Mouse (Mus musculus): Measurements from ENCODE around the gene Klk5. TPM values are rescaled to one million over a fixed set of nuclear protein-coding genes. Genes with fewer than 3 reads are reported as not detected.

The Klk5 gene
- polyA plus RNA-seq, 1 experiment from 2014 or later = not detected

- no peaks in the 10 kb centered on the region for H3K36me3 ChIP-seq (ENCODE audit: control insufficient read depth, insufficient read depth)
- no peak within 1 kb of the TSS for H3K9ac ChIP-seq (replicated peaks; ENCODE audit: low read depth, low read length)
- no peaks in the 10 kb centered on the region for H3K27me3 ChIP-seq (replicated peaks; ENCODE audit: control insufficient read depth, insufficient read depth, low read length)
- H3K4me3 ChIP-seq (replicated peaks; ENCODE audit: low read length) = no peak within 1 kb of the TSS
- H3K9me3 ChIP-seq (ENCODE audit: control insufficient read depth, low read length) = no peaks in the 10 kb centered on the region
- no peak within 1 kb of the TSS for H3K4me2 ChIP-seq (ENCODE audit: low read length)
- no peaks in the 10 kb centered on the region for H3K4me1 ChIP-seq (replicated peaks; ENCODE audit: control insufficient read depth, insufficient read depth, low read length)
- WGBS = 82% methylated on average over 10 of the region's 10 CpGs
- no peak within 1 kb of the TSS for H3K27ac ChIP-seq (ENCODE audit: low read length)
- ATAC-seq = no peak
Measured at GRCm38 (mm10) chr7:43824199-43824598, 17.6 kb upstream of the Klk5 start, which contains the start of gene Klk6. Gene Klk6, plus strand, starts transcription at chr7:43824499.

- Histone ChIP-seq H3K9ac (replicated peaks; ENCODE audit: low read depth, low read length) (no peak overlapping the region), H3K4me3 (replicated peaks; ENCODE audit: low read length) (no peak overlapping the region), H3K4me1 (replicated peaks; ENCODE audit: control insufficient read depth, insufficient read depth, low read length) (no peaks in the 10 kb centered on the region), H3K4me2 (ENCODE audit: low read length) (no peak overlapping the region), H3K27ac (ENCODE audit: low read length) (no peak overlapping the region), H3K36me3 (ENCODE audit: control insufficient read depth, insufficient read depth) (no peaks in the 10 kb centered on the region), H3K9me3 (ENCODE audit: control insufficient read depth, low read length) (no peaks in the 10 kb centered on the region), H3K27me3 (replicated peaks; ENCODE audit: control insufficient read depth, insufficient read depth, low read length) (no peaks in the 10 kb centered on the region)
- 90% methylated on average over 5 of the region's 5 CpGs for WGBS
- no peak for ATAC-seq
Measured at GRCm38 (mm10) chr7:43826056-43826455, 15.7 kb upstream of the Klk5 start.

DNA sequence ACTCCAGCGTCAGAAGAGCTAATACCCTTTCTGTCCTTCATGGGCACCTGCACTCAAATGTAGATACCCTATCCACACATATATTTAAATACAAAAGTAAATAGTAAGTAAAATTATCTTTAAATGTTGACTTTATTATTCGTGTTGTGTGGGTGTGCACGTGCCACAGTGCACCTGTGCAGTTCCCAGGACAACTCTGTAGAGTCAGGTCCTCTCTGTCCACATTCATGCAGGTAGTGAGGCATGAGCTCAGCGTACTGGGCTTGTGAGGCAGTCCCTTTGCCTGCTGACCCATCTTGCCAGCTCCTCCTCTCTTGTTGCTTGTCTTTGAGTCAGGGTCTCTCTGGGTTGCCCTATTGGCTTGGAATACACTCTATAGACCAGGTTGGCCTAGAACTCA, 14.1 kb upstream of the Klk5 start:
- 85% methylated on average over 4 of the region's 4 CpGs for WGBS
- H3K27ac ChIP-seq (ENCODE audit: low read length) = no peak overlapping the region
- no peaks in the 10 kb centered on the region for H3K27me3 ChIP-seq (replicated peaks; ENCODE audit: control insufficient read depth, insufficient read depth, low read length)
- H3K4me1 ChIP-seq (replicated peaks; ENCODE audit: control insufficient read depth, insufficient read depth, low read length) = no peaks in the 10 kb centered on the region
- no peak overlapping the region for H3K4me2 ChIP-seq (ENCODE audit: low read length)
- H3K36me3 ChIP-seq (ENCODE audit: control insufficient read depth, insufficient read depth) = no peaks in the 10 kb centered on the region
- no peak overlapping the region for H3K4me3 ChIP-seq (replicated peaks; ENCODE audit: low read length)
- no peaks in the 10 kb centered on the region for H3K9me3 ChIP-seq (ENCODE audit: control insufficient read depth, low read length)
- no peak for ATAC-seq
- no peak overlapping the region for H3K9ac ChIP-seq (replicated peaks; ENCODE audit: low read depth, low read length)

DNA sequence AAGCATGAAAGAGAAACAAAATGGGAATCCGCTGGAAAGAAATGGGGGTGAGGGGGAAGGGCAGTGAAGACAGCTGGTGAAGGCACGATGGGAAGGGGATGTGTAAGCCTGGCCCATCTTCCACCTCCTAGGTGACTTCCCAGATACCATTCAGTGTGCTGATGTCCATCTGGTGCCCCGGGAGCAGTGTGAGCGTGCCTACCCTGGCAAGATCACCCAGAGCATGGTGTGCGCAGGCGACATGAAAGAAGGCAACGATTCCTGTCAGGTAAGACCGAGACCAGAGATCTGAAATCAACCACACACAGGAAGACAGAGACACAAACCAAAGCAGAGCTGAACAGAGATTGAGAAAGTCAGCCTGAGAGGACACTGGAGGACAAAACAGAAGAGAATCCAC, 12.8 kb upstream of the Klk5 start:
- ATAC-seq = no peak
- H3K4me1 ChIP-seq (replicated peaks; ENCODE audit: control insufficient read depth, insufficient read depth, low read length) = no peaks in the 10 kb centered on the region

DNA sequence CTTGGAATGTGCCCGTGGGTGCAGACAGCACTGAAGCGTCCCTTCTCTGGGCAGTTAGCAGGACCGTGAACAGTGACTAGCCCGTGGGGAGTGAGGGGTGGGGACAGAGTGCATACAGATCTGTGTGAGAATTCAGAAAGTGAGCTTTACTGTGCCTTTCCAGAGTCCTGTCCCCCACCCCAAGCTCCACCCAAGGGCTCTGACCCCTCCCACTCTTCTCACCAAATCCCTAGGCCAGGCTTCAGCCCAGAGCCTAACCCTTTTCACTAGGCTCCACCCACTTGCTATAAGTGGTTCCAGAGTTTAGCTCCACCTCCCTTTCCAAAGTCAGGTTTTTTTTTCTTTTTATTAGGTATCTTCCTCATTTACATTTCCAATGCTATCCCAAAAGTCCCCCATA, 2.0 kb downstream of the Klk5 start:
- 89% methylated on average over 4 of the region's 4 CpGs for WGBS
- ATAC-seq = no peak
- Histone ChIP-seq H3K4me1 (replicated peaks; ENCODE audit: control insufficient read depth, insufficient read depth, low read length) (no peaks in the 10 kb centered on the region), H3K4me3 (replicated peaks; ENCODE audit: low read length) (no peak overlapping the region), H3K4me2 (ENCODE audit: low read length) (no peak overlapping the region), H3K9me3 (ENCODE audit: control insufficient read depth, low read length) (no peaks in the 10 kb centered on the region), H3K27me3 (replicated peaks; ENCODE audit: control insufficient read depth, insufficient read depth, low read length) (no peaks in the 10 kb centered on the region), H3K36me3 (ENCODE audit: control insufficient read depth, insufficient read depth) (no peaks in the 10 kb centered on the region), H3K9ac (replicated peaks; ENCODE audit: low read depth, low read length) (no peak overlapping the region), H3K27ac (ENCODE audit: low read length) (no peak overlapping the region)

More for the DNA sequence above, 12.8 kb upstream of the Klk5 start:
- Histone ChIP-seq H3K4me2 (ENCODE audit: low read length) (no peak overlapping the region), H3K36me3 (ENCODE audit: control insufficient read depth, insufficient read depth) (no peaks in the 10 kb centered on the region), H3K9ac (replicated peaks; ENCODE audit: low read depth, low read length) (no peak overlapping the region), H3K27me3 (replicated peaks; ENCODE audit: control insufficient read depth, insufficient read depth, low read length) (no peaks in the 10 kb centered on the region), H3K4me3 (replicated peaks; ENCODE audit: low read length) (no peak overlapping the region), H3K27ac (ENCODE audit: low read length) (no peak overlapping the region), H3K9me3 (ENCODE audit: control insufficient read depth, low read length) (no peaks in the 10 kb centered on the region)
- 93% methylated on average over 8 of the region's 8 CpGs for WGBS

GRCm38 (mm10) chr7:43851616-43852015, 9.8 kb downstream of the Klk5 start:
- Histone ChIP-seq H3K27ac (ENCODE audit: low read length) (no peak overlapping the region), H3K27me3 (replicated peaks; ENCODE audit: control insufficient read depth, insufficient read depth, low read length) (no peaks in the 10 kb centered on the region), H3K4me3 (replicated peaks; ENCODE audit: low read length) (no peak overlapping the region), H3K36me3 (ENCODE audit: control insufficient read depth, insufficient read depth) (no peaks in the 10 kb centered on the region), H3K4me1 (replicated peaks; ENCODE audit: control insufficient read depth, insufficient read depth, low read length) (no peaks in the 10 kb centered on the region), H3K9me3 (ENCODE audit: control insufficient read depth, low read length) (no peaks in the 10 kb centered on the region), H3K9ac (replicated peaks; ENCODE audit: low read depth, low read length) (no peak overlapping the region), H3K4me2 (ENCODE audit: low read length) (no peak overlapping the region)
- WGBS = 88% methylated on average over 6 of the region's 6 CpGs
- ATAC-seq = no peak

DNA sequence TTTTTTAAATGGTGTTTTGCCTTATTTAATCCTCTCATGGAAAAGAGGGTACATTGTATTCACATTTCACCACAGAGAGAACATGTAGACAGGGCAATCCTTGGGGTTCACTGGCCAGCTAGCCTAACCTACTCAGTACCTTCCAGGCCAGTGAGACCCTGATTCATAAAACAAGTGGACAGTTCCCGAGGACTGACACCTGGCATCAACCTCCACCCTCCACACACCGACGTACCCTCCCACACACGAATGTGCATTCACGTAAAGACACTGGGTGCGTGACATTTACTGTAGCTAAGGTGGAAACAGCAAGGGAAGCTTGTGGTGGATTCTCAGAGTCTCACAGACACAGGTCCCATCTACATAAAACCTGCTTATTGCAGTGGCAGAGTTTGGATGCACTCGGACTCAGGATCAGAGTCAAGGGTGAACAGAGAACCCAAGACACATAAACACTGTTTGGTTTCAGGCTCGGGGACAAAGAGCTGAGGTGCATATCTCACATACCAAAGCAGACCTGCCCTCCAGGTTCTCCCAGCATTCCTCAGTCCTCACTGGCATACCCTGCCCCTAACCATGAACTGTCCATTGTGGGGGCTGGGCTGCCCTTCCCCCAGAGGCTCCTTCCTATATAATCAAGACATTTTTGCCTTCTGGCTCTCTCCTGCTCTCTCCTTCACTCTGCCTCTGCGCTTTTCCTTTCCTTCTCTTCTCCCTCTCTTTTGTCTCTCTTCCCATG, 13.0 kb downstream of the Klk5 start:
- 82% methylated on average over 9 of the region's 9 CpGs for WGBS

GRCm38 (mm10) chr7:43855709-43856108, 13.9 kb downstream of the Klk5 start:
- H3K4me3 ChIP-seq (replicated peaks; ENCODE audit: low read length) = no peak overlapping the region
- no peak for ATAC-seq
- H3K9me3 ChIP-seq (ENCODE audit: control insufficient read depth, low read length) = no peaks in the 10 kb centered on the region
- 81% methylated on average over 3 of the region's 3 CpGs for WGBS
- H3K4me1 ChIP-seq (replicated peaks; ENCODE audit: control insufficient read depth, insufficient read depth, low read length) = no peaks in the 10 kb centered on the region
- no peak overlapping the region for H3K27ac ChIP-seq (ENCODE audit: low read length)
- no peaks in the 10 kb centered on the region for H3K36me3 ChIP-seq (ENCODE audit: control insufficient read depth, insufficient read depth)
- H3K27me3 ChIP-seq (replicated peaks; ENCODE audit: control insufficient read depth, insufficient read depth, low read length) = no peaks in the 10 kb centered on the region
- no peak overlapping the region for H3K4me2 ChIP-seq (ENCODE audit: low read length)
- H3K9ac ChIP-seq (replicated peaks; ENCODE audit: low read depth, low read length) = no peak overlapping the region

More for the DNA sequence above, 13.0 kb downstream of the Klk5 start:
- Histone ChIP-seq H3K36me3 (ENCODE audit: control insufficient read depth, insufficient read depth) (no peaks in the 10 kb centered on the region), H3K4me2 (ENCODE audit: low read length) (no peak overlapping the region), H3K27me3 (replicated peaks; ENCODE audit: control insufficient read depth, insufficient read depth, low read length) (no peaks in the 10 kb centered on the region), H3K4me3 (replicated peaks; ENCODE audit: low read length) (no peak overlapping the region), H3K9ac (replicated peaks; ENCODE audit: low read depth, low read length) (no peak overlapping the region), H3K4me1 (replicated peaks; ENCODE audit: control insufficient read depth, insufficient read depth, low read length) (no peaks in the 10 kb centered on the region), H3K9me3 (ENCODE audit: control insufficient read depth, low read length) (no peaks in the 10 kb centered on the region), H3K27ac (ENCODE audit: low read length) (no peak overlapping the region)
- no peak for ATAC-seq

DNA sequence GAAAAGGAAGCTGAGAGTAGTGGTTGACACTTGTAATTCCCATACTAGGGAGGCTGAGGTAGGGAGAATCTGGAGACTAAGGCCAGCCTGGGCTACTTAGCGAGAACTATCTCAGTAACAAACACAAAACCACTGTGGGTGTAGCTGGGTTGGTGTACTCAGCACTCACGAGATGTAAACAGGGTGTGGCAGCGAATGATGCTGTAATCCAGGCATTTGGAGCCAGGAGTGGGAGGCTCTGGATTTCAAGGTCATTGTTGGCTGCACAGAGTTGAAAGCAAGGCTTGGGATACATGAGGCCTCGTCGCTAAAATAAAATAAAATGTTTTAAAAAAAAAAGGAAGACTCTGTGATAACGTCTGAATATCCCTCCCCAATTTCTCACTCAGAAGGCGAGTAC, 14.5 kb downstream of the Klk5 start:
- H3K27ac ChIP-seq (ENCODE audit: low read length) = no peak overlapping the region
- no peak overlapping the region for H3K4me3 ChIP-seq (replicated peaks; ENCODE audit: low read length)
- H3K4me1 ChIP-seq (replicated peaks; ENCODE audit: control insufficient read depth, insufficient read depth, low read length) = no peaks in the 10 kb centered on the region
- ATAC-seq = no peak
- WGBS = 85% methylated on average over 7 of the region's 7 CpGs
- no peaks in the 10 kb centered on the region for H3K9me3 ChIP-seq (ENCODE audit: control insufficient read depth, low read length)
- H3K27me3 ChIP-seq (replicated peaks; ENCODE audit: control insufficient read depth, insufficient read depth, low read length) = no peaks in the 10 kb centered on the region
- H3K36me3 ChIP-seq (ENCODE audit: control insufficient read depth, insufficient read depth) = no peaks in the 10 kb centered on the region
- no peak overlapping the region for H3K4me2 ChIP-seq (ENCODE audit: low read length)
- no peak overlapping the region for H3K9ac ChIP-seq (replicated peaks; ENCODE audit: low read depth, low read length)

DNA sequence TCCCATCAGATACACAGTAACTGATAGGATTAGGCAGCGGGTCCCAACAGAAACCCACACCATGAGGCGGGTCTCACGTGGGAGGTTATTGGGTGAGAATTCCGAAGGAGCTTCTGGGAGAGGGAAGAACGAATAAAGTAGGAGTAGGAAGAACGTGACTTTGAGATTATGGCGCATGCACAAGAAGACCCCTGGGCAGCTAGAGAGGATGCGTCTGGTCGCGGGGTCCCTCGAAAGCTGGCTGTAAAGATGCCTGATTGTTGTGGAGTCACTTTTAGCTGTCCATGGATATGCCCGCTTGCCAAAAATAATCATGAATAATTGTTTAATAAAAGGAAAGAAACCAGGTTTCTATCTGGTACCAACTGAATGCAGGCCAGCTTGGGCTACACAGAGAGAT, 15.7 kb downstream of the Klk5 start:
- Histone ChIP-seq H3K27me3 (replicated peaks; ENCODE audit: control insufficient read depth, insufficient read depth, low read length) (no peaks in the 10 kb centered on the region), H3K36me3 (ENCODE audit: control insufficient read depth, insufficient read depth) (no peaks in the 10 kb centered on the region), H3K9me3 (ENCODE audit: control insufficient read depth, low read length) (no peaks in the 10 kb centered on the region), H3K4me3 (replicated peaks; ENCODE audit: low read length) (no peak overlapping the region), H3K4me2 (ENCODE audit: low read length) (no peak overlapping the region), H3K9ac (replicated peaks; ENCODE audit: low read depth, low read length) (no peak overlapping the region), H3K4me1 (replicated peaks; ENCODE audit: control insufficient read depth, insufficient read depth, low read length) (no peaks in the 10 kb centered on the region), H3K27ac (ENCODE audit: low read length) (no peak overlapping the region)
- 91% methylated on average over 12 of the region's 12 CpGs for WGBS
- ATAC-seq = no peak

Measured in forebrain, embryonic 16.5 days (tissue).